Mouse (Mus musculus) lung, postnatal 0 days (tissue): ENCODE measurements around the gene Npvf. TPM values are rescaled to one million over a fixed set of nuclear protein-coding genes. Genes with fewer than 3 reads are reported as not detected.

ENCODE experiments used
- ATAC-seq: fragments of 200-750 bp; cut with Nextera tagmentation; 2 replicates; pipeline ENCODE4 v1.8.0; 2017; ENCODE audit warnings: moderate library complexity
- DNase-seq: peaks from one replicate; pipeline ENCODE4 v3.0.0-alpha.2; 2016; ENCODE audit warnings: low spot score
- H3K27ac ChIP-seq: fragments of 300-500 bp; sonication (generic); 2 replicates; pipeline ENCODE4 v1.5.1; 2014; ENCODE audit warnings: antibody characterized with exemption, mild to moderate bottlenecking, low read length, mixed read lengths
- H3K27me3 ChIP-seq: fragments of 300-500 bp; sonication (generic); replicated peaks from 2 replicates; pipeline ENCODE4 v1.6.1; 2014; ENCODE audit warnings: low read length, mixed read lengths; ENCODE audit not compliant: insufficient read depth
- H3K36me3 ChIP-seq: fragments of 300-500 bp; sonication (generic); 2 replicates; pipeline ENCODE4 v1.6.1; 2014; ENCODE audit warnings: low read length, mixed read lengths; ENCODE audit not compliant: insufficient read depth
- H3K4me1 ChIP-seq: fragments of 300-500 bp; sonication (generic); 2 replicates; pipeline ENCODE4 v1.6.1; 2014; ENCODE audit warnings: antibody characterized with exemption, low read depth, low read length, mixed read lengths; ENCODE audit not compliant: insufficient read depth
- H3K4me2 ChIP-seq: fragments of 300-500 bp; sonication (generic); replicated peaks from 2 replicates; pipeline ENCODE4 v1.6.1; 2014; ENCODE audit warnings: low read depth, mild to moderate bottlenecking, low read length, moderate library complexity, mixed read lengths
- H3K4me3 ChIP-seq: fragments of 300-500 bp; sonication (generic); 2 replicates; pipeline ENCODE4 v1.5.1; 2014; ENCODE audit warnings: low read depth, low read length
- H3K9ac ChIP-seq: fragments of 300-500 bp; sonication (generic); replicated peaks from 2 replicates; pipeline ENCODE4 v1.6.1; 2014; ENCODE audit warnings: low read depth, mild to moderate bottlenecking
- H3K9me3 ChIP-seq: fragments of 300-500 bp; sonication (generic); 2 replicates; pipeline ENCODE4 v1.6.1; 2016; ENCODE audit warnings: low read length, mixed read lengths
- CTCF ChIP-seq: IDR thresholded peaks from 2 replicates; pipeline ENCODE4 v1.5.1; 2016; ENCODE audit warnings: antibody characterized with exemption, mild to moderate bottlenecking
- EP300 ChIP-seq: IDR thresholded peaks from 2 replicates; pipeline ENCODE4 v1.6.1; 2016; ENCODE audit warnings: antibody characterized with exemption, mild to moderate bottlenecking, control low read depth
- WGBS: fragments of 180-500 bp; shearing (Covaris S2); extraction: QIAGEN DNeasy Blood & Tissue Kit; methylation state at CpG from one replicate; pipeline ENCODE4 v1.1.7; 2014; 5-methylcytosine and 5-hydroxymethylcytosine counted together
- polyA plus RNA-seq: library from polyadenylated mRNA; unstranded; fragments of >200 nt; fragmentation: Nextera tagmentation; extraction: Ambion mirVana; gene quantifications from 2 replicates; pipeline ENCODE4 v1.2.1, GENCODE M21; 2015

Npvf gene
- polyA plus RNA-seq = not detected in 2 replicates

- Histone ChIP-seq H3K27ac (no peak within 1 kb of the TSS), H3K9ac (no peak within 1 kb of the TSS), H3K4me1 (no peaks in the 10 kb centered on the region), H3K36me3 (no peaks in the 10 kb centered on the region), H3K4me3 (no peak within 1 kb of the TSS), H3K4me2 (no peak within 1 kb of the TSS), H3K27me3 (no peaks in the 10 kb centered on the region), H3K9me3 (no peaks in the 10 kb centered on the region)
- TF ChIP-seq EP300 (no peak), CTCF (no peak)
- DNase-seq (no peak), ATAC-seq (no peak)
- 72% methylated on average over 4 of the region's 4 CpGs for WGBS
Measured at GRCm38 (mm10) chr6:50654356-50654755, at the start of gene Npvf. Gene Npvf (minus strand): TSS chr6:50654439.

DNA sequence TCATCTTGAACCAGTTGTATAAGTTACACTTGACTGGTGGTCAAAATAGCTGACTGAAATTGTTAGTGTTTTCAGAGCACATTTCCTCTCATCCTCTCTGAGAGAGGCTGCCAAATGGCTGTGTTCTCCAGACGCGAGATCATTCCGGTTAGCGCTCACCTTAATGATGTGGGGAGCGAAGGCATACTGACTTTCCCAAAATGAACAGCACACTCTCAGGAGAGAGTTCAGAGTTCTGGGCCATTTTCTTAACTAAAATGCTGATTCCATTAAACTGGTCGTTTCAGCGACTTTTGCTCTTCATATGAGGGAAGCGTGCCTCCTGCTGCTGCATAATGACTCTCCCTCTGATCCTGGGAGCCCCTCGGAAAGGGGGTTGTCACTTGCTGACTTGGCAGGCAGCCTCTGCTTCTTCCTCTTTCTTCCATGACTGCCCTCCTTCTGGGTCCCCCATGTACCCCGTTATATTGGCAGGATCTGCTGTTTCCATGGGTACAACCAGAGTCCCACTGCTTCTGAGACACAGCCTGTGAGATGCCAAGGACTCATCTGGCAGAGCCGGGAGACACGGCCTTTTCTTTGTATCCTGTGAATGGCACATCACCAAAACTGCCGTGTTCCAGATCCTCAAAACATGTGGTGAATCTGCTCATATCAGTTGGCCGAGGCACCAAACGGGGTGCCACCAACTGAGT is 35.0 kb upstream of the Npvf start:
- H3K4me3 ChIP-seq = no peak overlapping the region
- no peaks in the 10 kb centered on the region; the same call in 1 of the 2 replicates for H3K4me1 ChIP-seq
- DNase-seq (no peak), ATAC-seq (no peak)
- no peak for TF ChIP-seq EP300
- no peak for TF ChIP-seq CTCF
- no peak overlapping the region for H3K9ac ChIP-seq
- 52% methylated on average over 15 of the region's 15 CpGs for WGBS
- no peak overlapping the region for H3K4me2 ChIP-seq
- no peaks in the 10 kb centered on the region for H3K36me3 ChIP-seq
- H3K27me3 ChIP-seq = no peaks in the 10 kb centered on the region
- H3K27ac ChIP-seq = no peak overlapping the region
- no peaks in the 10 kb centered on the region for H3K9me3 ChIP-seq

DNA sequence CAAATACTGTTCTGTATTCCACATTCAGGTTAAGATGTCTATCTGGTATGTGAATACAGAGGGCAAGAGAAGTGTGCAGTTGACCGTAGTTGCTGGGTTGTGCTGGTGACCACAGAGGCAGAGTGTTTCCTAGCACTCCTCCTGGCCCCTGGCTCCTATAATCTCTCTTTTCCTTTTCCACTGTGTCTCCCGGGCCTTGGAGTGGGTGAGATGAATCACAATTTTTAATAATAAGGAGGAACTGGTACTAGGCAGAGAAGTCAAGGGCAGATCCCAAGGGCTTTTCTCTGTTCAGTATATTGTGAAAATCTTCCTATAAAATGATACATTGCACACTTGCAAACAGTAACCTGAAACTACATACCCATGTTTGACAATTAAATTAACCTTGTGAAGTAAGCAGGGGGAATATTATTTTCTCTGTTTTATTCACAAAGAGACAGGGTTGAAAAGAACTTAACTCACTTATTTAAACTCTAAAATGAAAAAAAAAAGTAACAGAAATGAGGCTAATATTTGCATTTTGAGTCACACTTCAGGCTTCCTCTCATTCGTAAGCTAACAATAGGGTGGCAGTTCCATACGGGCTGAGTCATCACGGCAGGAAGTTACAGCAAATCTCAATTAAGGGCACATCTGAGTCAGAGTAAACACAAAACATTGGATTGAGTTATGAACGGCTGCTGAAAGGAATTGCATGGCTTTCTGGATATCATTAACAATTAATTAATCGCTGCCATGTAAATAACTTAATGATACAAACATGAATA is 30.6 kb upstream of the Npvf start:
- no peaks in the 10 kb centered on the region for H3K36me3 ChIP-seq
- TF ChIP-seq EP300 = peak; percentile 95
- no peak for TF ChIP-seq CTCF
- H3K27me3 ChIP-seq = no peaks in the 10 kb centered on the region
- no peak overlapping the region for H3K4me2 ChIP-seq
- no peak overlapping the region for H3K27ac ChIP-seq
- ATAC-seq (peak; percentile 86), DNase-seq (peak; percentile 86)
- H3K4me3 ChIP-seq = no peak overlapping the region
- no peaks in the 10 kb centered on the region; the same call in 1 of the 2 replicates for H3K4me1 ChIP-seq
- no peaks in the 10 kb centered on the region for H3K9me3 ChIP-seq
- H3K9ac ChIP-seq = no peak overlapping the region
- WGBS = 26% methylated on average over 7 of the region's 7 CpGs

DNA sequence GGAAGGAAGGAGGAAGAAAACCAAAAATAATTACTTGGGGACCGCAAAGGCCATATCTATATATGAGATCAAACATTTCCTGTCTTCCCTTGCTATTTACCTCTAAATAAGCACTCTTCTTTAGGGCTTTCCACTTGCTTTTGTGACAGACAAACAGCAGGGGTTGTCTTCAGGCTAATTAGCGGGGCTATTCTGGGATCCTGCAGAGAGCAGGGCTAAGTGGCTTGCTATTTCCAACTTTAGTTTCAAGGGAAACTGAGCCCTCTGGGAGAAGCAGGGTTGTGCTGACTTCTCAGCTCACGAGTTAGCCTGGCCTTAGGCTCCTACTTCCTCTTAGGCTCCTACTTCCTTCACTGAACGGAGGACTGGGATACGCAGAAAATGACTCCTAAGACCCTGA is 27.3 kb upstream of the Npvf start:
- 56% methylated on average over 5 of the region's 5 CpGs for WGBS
- ATAC-seq (no peak), DNase-seq (no peak)
- Histone ChIP-seq H3K4me3 (no peak overlapping the region), H3K4me1 (no peaks in the 10 kb centered on the region; the same call in 1 of the 2 replicates), H3K27ac (no peak overlapping the region), H3K9me3 (no peaks in the 10 kb centered on the region), H3K9ac (no peak overlapping the region), H3K4me2 (no peak overlapping the region), H3K36me3 (no peaks in the 10 kb centered on the region), H3K27me3 (no peaks in the 10 kb centered on the region)
- TF ChIP-seq EP300 (no peak), CTCF (no peak)

DNA sequence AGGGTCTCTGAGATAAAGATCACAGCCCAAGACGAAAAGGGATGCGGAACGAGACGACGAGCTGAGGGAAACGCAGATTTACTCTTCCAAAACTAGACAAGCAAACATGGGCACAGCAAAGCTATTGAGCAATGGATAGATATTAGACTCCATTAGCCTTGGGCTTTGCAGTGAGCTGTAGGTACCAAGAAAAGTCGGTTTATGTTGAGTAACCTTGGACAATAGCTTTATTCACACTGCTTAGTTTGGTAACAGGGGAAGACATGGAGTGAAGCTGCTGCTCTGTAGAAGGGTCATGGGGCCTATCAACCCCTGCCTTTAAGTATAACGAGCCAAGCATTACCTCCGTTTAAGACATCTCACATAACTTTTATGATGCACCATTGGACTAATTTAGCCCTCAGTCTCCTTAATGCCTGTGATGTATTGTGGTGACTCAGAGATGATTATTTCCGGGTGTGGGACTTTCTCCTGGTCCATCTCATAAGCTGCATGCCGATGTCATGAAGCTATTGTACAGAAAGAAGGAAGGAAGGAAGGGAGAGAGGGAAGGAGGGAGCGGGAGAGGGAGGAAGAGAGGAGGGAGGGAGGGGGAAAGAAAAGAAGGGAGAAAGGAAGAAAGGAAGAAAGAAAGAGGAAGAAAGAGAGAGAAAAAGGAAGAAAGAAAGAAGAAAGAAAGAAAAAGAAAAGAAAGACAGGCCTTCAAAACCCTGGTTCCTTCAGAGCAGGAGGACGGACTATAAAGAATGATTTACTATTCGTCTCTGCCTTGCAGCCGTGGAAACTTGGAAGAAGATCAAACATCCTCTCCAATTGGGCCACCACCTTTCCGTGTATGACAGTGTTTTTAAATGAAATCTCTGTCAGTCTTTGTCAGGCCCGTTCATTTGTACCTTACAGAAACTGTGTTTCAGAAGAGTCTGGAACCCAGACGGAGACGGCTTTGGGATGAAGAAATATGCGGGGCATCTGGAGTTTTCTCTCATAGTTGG is 26.3 kb upstream of the Npvf start:
- Histone ChIP-seq H3K4me2 (no peak overlapping the region), H3K36me3 (no peaks in the 10 kb centered on the region), H3K27ac (no peak overlapping the region), H3K4me3 (no peak overlapping the region), H3K27me3 (no peaks in the 10 kb centered on the region), H3K9me3 (no peaks in the 10 kb centered on the region), H3K9ac (no peak overlapping the region), H3K4me1 (no peaks in the 10 kb centered on the region; the same call in 1 of the 2 replicates)
- ATAC-seq (no peak), DNase-seq (peak; percentile 35)
- TF ChIP-seq EP300 = peak; percentile 77
- TF ChIP-seq CTCF = no peak
- WGBS = 56% methylated on average over 20 of the region's 20 CpGs

DNA sequence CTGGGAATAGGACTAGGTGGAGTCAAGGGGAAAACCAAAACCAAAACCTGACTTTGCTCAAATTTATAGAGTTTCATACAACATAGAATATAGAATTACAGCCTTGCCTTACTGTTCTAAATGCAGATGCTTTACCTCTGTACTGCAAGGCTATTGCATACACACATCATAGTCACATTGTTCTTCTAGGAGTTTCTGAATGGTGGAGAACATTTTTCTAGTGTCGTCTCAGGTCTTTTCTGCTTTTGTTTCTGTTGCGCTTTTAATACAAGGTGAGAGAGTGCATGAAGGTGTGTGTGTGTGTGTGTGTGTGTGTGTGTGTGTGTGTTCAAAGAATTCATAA is 25.2 kb upstream of the Npvf start:
- Histone ChIP-seq H3K4me1 (no peaks in the 10 kb centered on the region; the same call in 1 of the 2 replicates), H3K36me3 (no peaks in the 10 kb centered on the region), H3K9ac (no peak overlapping the region), H3K4me3 (no peak overlapping the region), H3K27ac (no peak overlapping the region), H3K9me3 (no peaks in the 10 kb centered on the region), H3K27me3 (no peaks in the 10 kb centered on the region), H3K4me2 (no peak overlapping the region)
- ATAC-seq (no peak), DNase-seq (no peak)
- TF ChIP-seq CTCF = no peak
- no peak for TF ChIP-seq EP300
- WGBS = 96% methylated on average over 2 of the region's 2 CpGs
